Mouse (Mus musculus): ENCODE results near the gene Clrn2. TPM values are rescaled to one million over a fixed set of nuclear protein-coding genes. Genes with fewer than 3 reads are reported as not detected.

The Clrn2 gene
- polyA plus RNA-seq, 1 experiment from 2014 or later: not detected

GRCm38 (mm10) chr5:45473521-45473920 is 20.0 kb downstream of the Clrn2 start:
- Histone ChIP-seq H3K27me3 (no peaks in the 10 kb centered on the region), H3K9ac (replicated peaks) (no peak overlapping the region), H3K27ac (no peak overlapping the region), H3K9me3 (no peaks in the 10 kb centered on the region), H3K36me3 (no peaks in the 10 kb centered on the region), H3K4me3 (replicated peaks) (no peak overlapping the region), H3K4me2 (replicated peaks) (no peak overlapping the region), H3K4me1 (replicated peaks) (peaks cover 7% of the 10 kb centered on the region; the same call in 1 of the 2 replicates)
- ATAC-seq: no peak
- 87% methylated on average over 1 of the region's 1 CpGs for WGBS

GRCm38 (mm10) chr5:45474215-45474614 is 20.7 kb downstream of the Clrn2 start:
- 37% methylated on average over 6 of the region's 6 CpGs for WGBS
- Histone ChIP-seq H3K36me3 (no peaks in the 10 kb centered on the region), H3K4me2 (replicated peaks) (no peak overlapping the region)

DNA sequence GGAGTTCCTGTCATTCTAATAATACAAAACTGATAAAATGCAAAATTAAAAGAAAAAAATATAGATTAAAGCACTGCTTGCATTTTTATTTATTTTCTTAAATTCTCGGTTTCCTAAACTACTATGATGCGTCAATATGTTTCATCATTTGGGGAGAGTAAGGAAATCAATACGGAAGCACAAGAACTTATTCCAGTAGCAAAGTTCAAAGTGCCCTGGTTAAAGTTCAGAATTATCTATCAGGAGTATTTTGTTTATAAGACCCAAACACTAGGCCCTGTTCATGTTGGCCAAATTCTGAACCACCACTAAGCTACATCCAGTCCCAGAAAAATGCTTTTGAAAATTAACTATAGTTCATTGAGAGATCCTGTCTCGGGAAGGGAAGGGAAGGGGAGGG is 21.2 kb downstream of the Clrn2 start:
- Histone ChIP-seq H3K36me3 (no peaks in the 10 kb centered on the region), H3K9ac (replicated peaks) (no peak overlapping the region), H3K4me2 (replicated peaks) (no peak overlapping the region), H3K9me3 (no peaks in the 10 kb centered on the region), H3K27me3 (no peaks in the 10 kb centered on the region), H3K27ac (no peak overlapping the region), H3K4me1 (replicated peaks) (peaks cover 7% of the 10 kb centered on the region; the same call in 1 of the 2 replicates), H3K4me3 (replicated peaks) (no peak overlapping the region)
- ATAC-seq: no peak
- WGBS: 85% methylated on average over 3 of the region's 4 CpGs

More at GRCm38 (mm10) chr5:45474215-45474614, 20.7 kb downstream of the Clrn2 start:
- H3K4me3 ChIP-seq (replicated peaks): no peak overlapping the region
- H3K4me1 ChIP-seq (replicated peaks): peaks cover 7% of the 10 kb centered on the region; the same call in 1 of the 2 replicates
- H3K9ac ChIP-seq (replicated peaks): no peak overlapping the region
- ATAC-seq: peak; percentile 41; the same call in 1 of the 2 replicates
- no peak overlapping the region for H3K27ac ChIP-seq
- no peaks in the 10 kb centered on the region for H3K27me3 ChIP-seq
- H3K9me3 ChIP-seq: no peaks in the 10 kb centered on the region

GRCm38 (mm10) chr5:45475771-45476170 is 22.2 kb downstream of the Clrn2 start:
- H3K4me1 ChIP-seq (replicated peaks): peaks cover 7% of the 10 kb centered on the region; the same call in 1 of the 2 replicates
- 94% methylated on average over 5 of the region's 5 CpGs for WGBS
- H3K9ac ChIP-seq (replicated peaks): no peak overlapping the region
- no peak for ATAC-seq
- H3K27me3 ChIP-seq: no peaks in the 10 kb centered on the region
- no peaks in the 10 kb centered on the region for H3K9me3 ChIP-seq
- H3K4me3 ChIP-seq (replicated peaks): no peak overlapping the region
- no peaks in the 10 kb centered on the region for H3K36me3 ChIP-seq
- H3K27ac ChIP-seq: no peak overlapping the region
- no peak overlapping the region for H3K4me2 ChIP-seq (replicated peaks)

DNA sequence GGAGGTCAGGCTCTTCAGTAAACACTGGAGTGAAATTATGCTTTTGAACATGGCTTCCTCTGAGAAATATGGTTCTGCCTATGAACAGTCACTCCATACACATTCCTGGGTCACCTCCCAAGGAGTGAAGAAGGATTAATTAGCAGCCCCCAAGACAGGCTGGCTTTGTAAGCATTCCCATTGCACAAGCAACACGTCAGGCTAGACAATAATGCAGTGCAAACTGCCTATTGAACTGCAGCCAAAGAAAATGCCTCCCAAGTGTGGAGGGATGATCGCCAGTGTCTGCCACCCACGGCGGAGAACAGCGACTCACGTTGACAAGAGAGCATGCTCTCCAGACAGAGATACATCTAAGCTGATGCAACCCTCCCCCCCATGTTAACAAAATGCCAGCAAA is 22.7 kb downstream of the Clrn2 start:
- ATAC-seq: peak; percentile 9; the same call in 1 of the 2 replicates
- Histone ChIP-seq H3K4me1 (replicated peaks) (peaks cover 7% of the 10 kb centered on the region; the same call in 1 of the 2 replicates), H3K27me3 (no peaks in the 10 kb centered on the region), H3K4me2 (replicated peaks) (no peak overlapping the region), H3K9ac (replicated peaks) (no peak overlapping the region), H3K36me3 (no peaks in the 10 kb centered on the region), H3K4me3 (replicated peaks) (no peak overlapping the region), H3K27ac (no peak overlapping the region), H3K9me3 (no peaks in the 10 kb centered on the region)
- WGBS: 40% methylated on average over 6 of the region's 6 CpGs

- Histone ChIP-seq H3K4me1 (replicated peaks) (peaks cover 7% of the 10 kb centered on the region; the same call in 1 of the 2 replicates), H3K36me3 (no peaks in the 10 kb centered on the region), H3K27me3 (no peaks in the 10 kb centered on the region), H3K4me3 (replicated peaks) (no peak overlapping the region), H3K4me2 (replicated peaks) (no peak overlapping the region), H3K9me3 (no peaks in the 10 kb centered on the region), H3K27ac (no peak overlapping the region), H3K9ac (replicated peaks) (no peak overlapping the region)
- ATAC-seq: no peak
- 85% methylated on average over 7 of the region's 7 CpGs for WGBS
These were observed 24.1 kb downstream of the Clrn2 start for GRCm38 (mm10) chr5:45477601-45478000.

GRCm38 (mm10) chr5:45480066-45480465 is 26.5 kb downstream of the Clrn2 start:
- H3K9me3 ChIP-seq: no peaks in the 10 kb centered on the region
- no peak overlapping the region for H3K9ac ChIP-seq (replicated peaks)
- no peak overlapping the region for H3K4me3 ChIP-seq (replicated peaks)
- 93% methylated on average over 1 of the region's 1 CpGs for WGBS
- H3K27ac ChIP-seq: no peak overlapping the region
- H3K4me2 ChIP-seq (replicated peaks): no peak overlapping the region
- peaks cover 7% of the 10 kb centered on the region; the same call in 1 of the 2 replicates for H3K4me1 ChIP-seq (replicated peaks)
- ATAC-seq: no peak
- H3K27me3 ChIP-seq: no peaks in the 10 kb centered on the region
- H3K36me3 ChIP-seq: no peaks in the 10 kb centered on the region

DNA sequence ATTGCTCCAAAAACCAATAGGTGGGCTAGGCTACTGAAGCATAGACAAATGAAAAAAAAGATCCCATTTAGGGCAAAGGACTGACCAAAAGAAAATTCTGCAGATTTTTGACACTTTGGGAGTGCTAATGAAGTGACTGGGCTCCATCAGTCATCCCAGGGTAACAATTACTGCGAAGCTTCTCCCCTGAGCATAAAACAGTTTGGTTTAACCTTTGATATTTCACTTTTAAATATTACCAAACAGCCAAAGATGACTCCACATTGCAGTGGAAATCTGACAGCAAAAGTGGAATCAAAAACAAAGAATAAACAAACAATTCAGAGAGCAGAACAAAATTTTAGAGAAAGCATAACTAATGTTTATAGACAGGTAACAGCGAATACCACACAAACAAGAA is 27.6 kb downstream of the Clrn2 start:
- WGBS: 86% methylated on average over 2 of the region's 2 CpGs
- no peak overlapping the region for H3K4me2 ChIP-seq (replicated peaks)
- no peaks in the 10 kb centered on the region for H3K9me3 ChIP-seq
- no peak overlapping the region for H3K9ac ChIP-seq (replicated peaks)
- no peaks in the 10 kb centered on the region for H3K27me3 ChIP-seq
- no peak overlapping the region for H3K27ac ChIP-seq
- no peak for ATAC-seq
- H3K36me3 ChIP-seq: no peaks in the 10 kb centered on the region
- no peak overlapping the region for H3K4me3 ChIP-seq (replicated peaks)
- H3K4me1 ChIP-seq (replicated peaks): peaks cover 6% of the 10 kb centered on the region; the same call in 1 of the 2 replicates

GRCm38 (mm10) chr5:45482607-45483006 is 29.1 kb downstream of the Clrn2 start:
- H3K27ac ChIP-seq: no peak overlapping the region
- H3K4me2 ChIP-seq (replicated peaks): no peak overlapping the region
- H3K36me3 ChIP-seq: no peaks in the 10 kb centered on the region
- no peaks in the 10 kb centered on the region for H3K4me1 ChIP-seq (replicated peaks)
- 86% methylated on average over 3 of the region's 3 CpGs for WGBS
- no peak overlapping the region for H3K9ac ChIP-seq (replicated peaks)
- H3K4me3 ChIP-seq (replicated peaks): no peak overlapping the region
- ATAC-seq: no peak
- H3K9me3 ChIP-seq: no peaks in the 10 kb centered on the region
- no peaks in the 10 kb centered on the region for H3K27me3 ChIP-seq

DNA sequence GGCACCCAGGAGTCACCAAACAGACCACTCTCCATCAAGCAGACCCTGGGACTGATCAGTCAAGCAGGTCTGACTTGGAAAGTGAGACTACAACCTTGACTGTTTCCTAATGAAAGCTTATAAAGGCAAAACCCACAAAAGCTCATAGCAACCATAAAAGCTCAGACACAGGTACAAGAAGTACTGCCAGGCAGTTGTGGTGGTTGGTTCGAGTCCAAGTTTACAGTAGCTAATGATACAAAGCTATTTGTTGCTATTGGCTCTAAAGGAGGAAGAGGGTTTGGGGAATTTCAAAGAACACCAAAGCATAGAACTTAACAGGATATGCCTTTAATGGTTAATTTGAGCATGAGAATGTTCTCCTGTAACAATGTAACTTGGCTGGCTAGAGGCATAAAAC is 30.1 kb downstream of the Clrn2 start:
- Histone ChIP-seq H3K4me3 (replicated peaks) (no peak overlapping the region), H3K27ac (no peak overlapping the region), H3K4me2 (replicated peaks) (no peak overlapping the region), H3K27me3 (no peaks in the 10 kb centered on the region), H3K9me3 (no peaks in the 10 kb centered on the region), H3K4me1 (replicated peaks) (no peaks in the 10 kb centered on the region), H3K36me3 (no peaks in the 10 kb centered on the region), H3K9ac (replicated peaks) (no peak overlapping the region)
- WGBS: 87% methylated on average over 1 of the region's 1 CpGs
- ATAC-seq: no peak

GRCm38 (mm10) chr5:45491776-45492175 is 38.2 kb downstream of the Clrn2 start:
- Histone ChIP-seq H3K4me1 (replicated peaks) (peaks cover 23% of the 10 kb centered on the region), H3K9me3 (no peaks in the 10 kb centered on the region), H3K27me3 (no peaks in the 10 kb centered on the region; the same call in 1 of the 2 replicates), H3K9ac (replicated peaks) (no peak overlapping the region), H3K4me3 (replicated peaks) (no peak overlapping the region), H3K4me2 (replicated peaks) (no peak overlapping the region), H3K27ac (no peak overlapping the region), H3K36me3 (peaks cover 4% of the 10 kb centered on the region; the same call in 1 of the 2 replicates)
- ATAC-seq: no peak
- 36% methylated on average over 4 of the region's 4 CpGs for WGBS

- Histone ChIP-seq H3K4me2 (replicated peaks) (peak within 1 kb of the TSS; percentile 79), H3K27ac (0 out of 2 replicates have a peak within 1 kb of the TSS, but pooled peaks have one; percentile 33), H3K9ac (replicated peaks) (peak within 1 kb of the TSS; percentile 73), H3K27me3 (no peaks in the 10 kb centered on the region; the same call in 1 of the 2 replicates), H3K4me3 (replicated peaks) (peak within 1 kb of the TSS; percentile 67), H3K4me1 (replicated peaks) (peaks cover 23% of the 10 kb centered on the region), H3K9me3 (no peaks in the 10 kb centered on the region), H3K36me3 (peaks cover 18% of the 10 kb centered on the region)
- ATAC-seq: peak; percentile 97
- WGBS: under 1% methylated on average over 78 of the region's 78 CpGs
These were observed 39.9 kb downstream of the Clrn2 start, which contains the start of gene Lap3 for GRCm38 (mm10) chr5:45493191-45494092. Gene Lap3 (plus strand): TSS chr5:45493374.
